Mouse (Mus musculus) thymus, adult 18-20 months (tissue): ENCODE results near the gene Vgll4.
"Not testable (repeated sequence)": the region's sequence is repeated elsewhere in the genome, so short reads cannot be mapped to it uniquely, and the experiment has no call there.

Experiments
- DNase-seq, 2 experiments: peaks; one replicate each; pipeline ENCODE4 v3.0.0; 2022; ENCODE audit warnings: mixed read lengths in 2 of 2

Vgll4 gene

DNA sequence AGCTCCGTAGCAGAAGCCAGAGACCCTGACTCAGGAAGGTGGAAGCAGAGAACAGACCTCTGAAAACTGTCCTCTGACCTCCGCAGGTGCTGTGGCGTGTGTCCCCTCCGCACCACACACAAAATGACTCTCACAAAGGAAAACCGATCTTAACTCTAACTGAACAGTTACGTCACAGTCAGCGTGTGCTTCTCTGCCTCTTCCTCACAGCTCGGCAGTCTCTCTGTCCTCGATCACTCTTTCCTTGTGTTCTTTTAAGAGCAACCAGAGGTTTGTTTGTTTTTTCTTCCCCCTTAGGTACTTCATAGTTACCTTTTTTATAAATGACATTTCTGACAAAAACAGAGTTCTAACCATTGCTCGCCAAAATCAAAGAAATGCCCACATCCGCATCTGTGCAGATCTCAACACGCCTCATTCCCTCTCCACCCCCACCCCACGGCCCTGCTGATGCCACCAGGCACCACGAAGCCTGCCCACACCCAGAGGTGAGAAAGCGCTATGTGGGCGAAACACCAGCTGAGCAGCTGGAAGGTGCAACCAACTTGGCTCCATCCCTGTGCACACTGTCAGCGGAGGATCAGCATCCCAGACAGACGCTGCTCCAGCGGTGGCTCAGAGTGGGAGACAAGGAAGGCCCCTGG is 33.4 kb downstream of the Vgll4 start:
- no peak for DNase-seq

DNA sequence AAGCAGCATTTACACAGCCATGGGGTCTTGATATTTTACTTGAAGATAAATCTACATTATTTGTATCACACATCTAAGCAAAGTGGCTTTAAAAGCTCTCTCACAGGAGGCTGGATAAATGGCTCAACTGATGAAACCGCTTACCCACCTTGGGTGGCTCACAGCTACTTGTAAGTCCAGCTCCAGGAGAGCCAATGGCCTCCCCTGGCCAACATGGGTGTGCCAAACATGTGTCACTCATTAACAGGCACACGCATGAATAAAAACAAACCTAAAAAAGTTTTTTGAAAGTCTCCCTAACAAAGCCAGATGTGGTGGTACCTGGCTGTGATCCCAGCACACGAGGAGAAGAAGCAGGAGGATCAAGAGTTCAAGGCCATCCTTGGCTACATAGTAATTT is 34.4 kb downstream of the Vgll4 start:
- no peak for DNase-seq

DNA sequence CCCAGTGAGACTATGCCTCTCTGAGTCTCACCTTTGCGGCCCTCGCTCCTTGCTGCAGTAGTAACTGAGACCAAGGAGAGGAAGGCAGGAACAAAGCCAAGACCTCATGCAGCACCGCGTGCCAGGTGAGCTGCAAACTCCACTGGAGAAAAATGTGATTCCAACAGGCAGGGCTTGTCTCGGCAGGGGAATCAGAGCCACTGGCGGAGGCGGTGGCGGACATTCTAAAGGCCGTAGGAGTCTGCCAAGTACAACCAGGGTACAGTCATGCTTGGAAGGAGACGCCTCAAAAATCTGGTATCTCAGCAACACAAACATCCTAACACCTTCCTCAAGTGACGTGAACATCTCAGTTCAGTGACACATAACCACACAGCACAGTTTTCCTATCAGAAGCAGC is 35.7 kb downstream of the Vgll4 start:
- no peak for DNase-seq

DNA sequence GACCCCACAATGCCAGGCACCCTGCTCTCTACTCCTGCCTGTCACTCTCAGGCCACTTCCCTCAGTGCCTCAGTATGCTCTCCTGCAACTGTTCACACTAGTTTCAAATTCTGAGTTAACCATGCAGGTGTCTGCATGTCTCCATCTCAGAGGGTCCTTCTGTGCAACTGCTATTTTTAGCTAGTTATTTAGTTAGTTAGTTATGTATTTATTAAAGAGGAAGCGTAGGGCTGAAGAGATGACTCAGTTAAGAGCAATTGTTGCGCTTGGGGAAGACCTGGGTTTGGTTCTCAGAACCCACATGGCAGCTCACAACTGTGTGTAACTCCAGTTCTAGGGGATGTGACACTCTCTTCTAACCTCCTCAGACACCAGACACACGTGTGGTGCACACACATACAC is 36.8 kb downstream of the Vgll4 start:
- no peak for DNase-seq

DNA sequence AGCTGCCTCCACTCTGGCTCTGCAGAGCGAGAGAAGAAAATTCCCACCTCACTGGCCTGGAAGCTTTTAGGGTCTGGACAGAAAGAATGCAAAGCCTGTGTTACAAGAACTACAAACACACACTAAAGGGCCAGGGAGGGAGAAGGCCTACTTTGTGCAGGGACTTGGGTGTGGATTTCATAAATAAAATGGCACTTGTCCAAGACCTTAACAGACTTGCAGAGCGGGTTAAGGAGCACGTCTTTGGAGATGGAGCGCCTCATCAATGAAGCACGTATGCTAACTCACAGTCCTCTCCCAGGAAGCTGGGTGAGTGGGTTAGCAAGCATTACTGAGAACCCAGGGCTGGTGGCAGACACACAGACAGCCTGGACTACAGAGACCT is 37.7 kb downstream of the Vgll4 start:
- DNase-seq = no peak

DNA sequence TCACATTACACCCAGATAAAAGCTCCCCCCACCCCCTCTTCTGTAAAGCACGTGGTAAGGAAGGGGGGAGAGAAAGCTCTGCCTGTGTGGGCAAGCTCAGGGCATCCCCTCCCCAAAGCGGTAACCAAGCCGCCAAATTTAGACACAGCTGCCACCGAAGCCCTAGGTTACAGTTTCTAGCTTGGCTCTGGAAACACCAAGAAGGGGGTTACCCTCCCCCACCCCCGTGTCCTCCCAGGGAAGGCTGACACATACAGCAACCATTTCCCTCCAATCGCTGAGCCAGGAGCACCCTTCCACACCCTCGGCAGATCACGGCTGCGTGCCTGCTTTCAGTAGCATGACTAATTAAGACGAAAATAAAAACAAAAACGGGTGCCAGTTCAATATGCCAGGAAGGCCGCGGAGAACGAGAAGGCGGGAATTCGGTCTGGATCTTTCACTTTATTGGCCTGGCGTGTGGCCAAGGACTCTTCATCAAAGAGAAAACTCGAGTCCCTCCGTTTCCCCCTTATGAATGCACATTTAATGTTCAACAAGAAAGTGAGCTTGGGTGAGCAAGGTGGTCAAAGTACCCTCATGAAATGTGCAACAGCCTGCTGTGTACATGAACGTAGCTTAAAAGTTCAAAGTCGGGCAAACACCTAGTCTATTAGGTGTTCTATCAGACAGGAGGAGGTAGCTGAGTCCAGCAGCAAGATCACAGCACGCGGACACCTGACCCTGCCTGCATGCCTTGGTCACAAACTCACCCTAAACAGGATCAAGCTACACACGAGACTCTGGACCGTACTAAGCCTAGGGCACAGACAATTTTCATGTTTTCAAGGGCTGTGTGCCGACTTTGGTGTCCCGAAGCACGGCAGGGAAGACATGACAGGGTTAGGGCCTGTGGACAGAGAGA is 38.3 kb downstream of the Vgll4 start:
- no peak for DNase-seq

DNA sequence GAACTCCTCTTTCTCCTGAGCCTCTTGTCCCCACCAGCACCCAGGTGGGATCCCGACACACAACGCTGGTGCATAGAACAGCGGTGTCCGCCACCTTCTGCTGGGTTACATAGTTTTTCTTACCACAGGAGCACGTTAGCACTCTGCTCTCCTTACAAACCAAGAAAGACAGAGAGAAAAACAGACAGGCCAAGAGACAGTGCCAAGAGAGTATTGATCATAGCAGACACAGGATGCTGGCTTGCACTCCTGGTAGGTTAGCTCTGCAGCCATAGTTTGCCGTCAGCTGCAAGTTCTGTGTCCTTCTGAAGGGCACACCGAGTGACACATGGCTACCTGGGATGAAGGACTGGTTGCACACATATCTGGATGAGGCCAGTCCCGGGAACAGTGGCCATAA is 39.1 kb downstream of the Vgll4 start:
- DNase-seq = no peak

DNA sequence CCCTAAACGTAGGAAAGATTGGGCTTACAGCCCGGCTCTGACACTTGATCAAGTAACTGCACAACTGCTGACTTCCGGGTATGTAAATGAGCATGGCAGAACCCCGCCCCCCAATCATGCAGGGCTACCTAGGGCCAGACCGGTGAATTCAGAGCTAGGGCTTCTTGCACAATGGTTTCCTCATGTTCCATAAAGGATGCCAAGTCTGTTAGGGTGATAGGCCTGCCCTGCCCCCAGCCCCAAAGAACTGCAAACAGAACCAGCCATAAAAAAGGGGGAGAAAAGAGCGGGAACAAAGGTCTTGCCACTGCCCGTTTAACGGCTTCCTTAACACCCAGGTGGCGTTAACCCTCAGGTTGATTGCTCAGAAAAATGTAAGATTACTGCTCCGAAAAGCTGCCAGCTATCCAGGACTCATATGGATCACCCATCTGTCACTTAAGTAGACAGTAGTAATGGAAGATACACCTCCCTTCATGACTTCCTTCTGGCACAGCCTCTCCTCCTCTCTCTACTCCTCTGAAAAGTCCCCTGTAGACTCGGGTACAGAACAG is 39.7 kb downstream of the Vgll4 start:
- peak in 1 of 2 experiments; percentile 56 for DNase-seq

DNA sequence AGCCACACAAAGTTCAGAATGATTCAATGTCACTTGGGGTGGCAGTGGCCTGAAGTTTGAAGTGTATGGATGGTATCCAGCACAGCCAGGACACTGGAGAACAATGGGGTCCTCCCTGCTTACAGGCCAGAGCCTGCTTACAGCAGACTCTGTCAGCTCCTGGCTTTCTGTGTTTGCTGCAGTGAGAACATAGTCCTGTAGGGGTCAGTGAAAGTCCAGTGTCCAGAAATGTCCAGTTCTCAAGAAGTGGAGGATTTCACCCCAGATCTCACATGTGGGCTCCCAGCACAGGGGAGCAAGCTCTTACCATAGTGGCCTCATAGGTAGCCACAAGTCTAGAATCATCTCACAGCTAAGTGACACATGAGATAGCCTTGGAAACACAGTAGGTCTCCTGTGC is 40.4 kb downstream of the Vgll4 start:
- no peak for DNase-seq

DNA sequence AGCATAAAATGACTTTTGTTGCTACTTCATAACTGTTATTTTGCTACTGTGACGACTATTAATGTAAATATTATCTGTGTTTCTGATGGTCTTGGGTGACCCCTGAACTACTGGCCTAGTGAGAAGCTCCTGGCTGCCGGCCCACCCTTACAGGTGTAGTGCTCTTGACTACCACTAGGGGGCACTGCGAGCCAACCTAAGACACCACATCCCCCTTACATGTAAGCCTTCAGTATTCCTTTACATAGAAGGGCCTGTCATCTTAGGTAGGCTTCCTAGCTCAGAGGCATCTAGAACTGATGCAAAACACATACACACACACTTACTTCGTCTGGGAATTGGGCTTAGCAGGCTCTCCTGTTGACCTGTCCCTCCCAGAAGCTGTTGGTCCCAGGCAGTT is 41.3 kb downstream of the Vgll4 start:
- DNase-seq = no peak

DNA sequence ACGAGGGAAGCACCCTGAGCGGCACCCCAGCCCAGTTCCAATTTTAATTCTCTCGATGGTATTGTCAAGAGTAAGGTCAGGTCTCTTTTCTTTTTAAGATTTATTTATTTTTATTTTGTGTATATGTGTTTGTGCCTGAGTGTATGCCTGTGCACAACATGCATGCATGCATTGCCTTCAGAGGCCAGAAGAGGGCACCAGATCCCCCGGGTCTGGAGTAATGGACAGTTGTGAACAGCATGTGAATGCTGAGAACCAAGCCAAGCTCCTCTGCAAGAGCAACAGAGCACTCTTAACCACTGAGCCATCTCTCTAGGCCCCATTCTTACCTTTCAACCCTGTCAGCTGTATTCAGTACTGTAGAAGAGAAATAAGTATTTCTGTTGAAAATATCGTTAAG is 42.4 kb downstream of the Vgll4 start:
- no peak for DNase-seq

DNA sequence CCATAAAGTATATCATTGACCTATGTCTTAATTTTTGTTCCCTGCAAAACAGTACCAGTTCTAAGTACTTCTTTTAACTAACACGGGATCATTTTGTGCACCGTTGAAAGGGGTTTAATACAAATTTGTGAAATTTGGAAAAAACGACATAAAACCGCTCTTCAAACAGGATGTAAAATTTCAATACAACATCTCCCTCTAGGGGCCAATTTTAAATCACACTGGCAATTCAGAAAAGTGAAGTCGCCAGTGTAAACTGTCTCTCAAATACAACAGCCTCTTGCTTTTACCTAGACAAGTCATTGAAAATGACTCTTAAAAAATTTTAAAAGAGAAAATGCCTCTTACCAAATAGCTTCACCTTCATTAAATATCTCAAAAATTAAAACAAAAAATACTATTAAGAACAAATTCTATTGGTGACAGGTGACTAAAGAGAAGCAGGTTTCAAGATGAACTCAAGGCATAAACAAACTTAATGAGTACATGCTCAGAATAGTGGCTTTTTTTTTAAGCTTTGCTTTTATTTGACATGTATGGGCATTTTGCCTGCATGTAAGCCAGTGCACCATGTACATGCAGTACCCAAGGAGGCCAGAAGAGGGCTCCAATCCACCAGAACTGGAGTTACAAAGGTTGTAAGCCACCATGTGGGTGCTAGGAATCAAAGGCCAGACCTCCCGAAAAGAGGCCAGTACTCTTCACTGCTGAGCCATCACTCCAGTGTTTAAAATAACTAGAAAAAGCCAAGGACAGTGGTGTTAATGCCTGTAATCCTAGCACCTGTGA is 43.2 kb downstream of the Vgll4 start:
- no peak for DNase-seq

DNA sequence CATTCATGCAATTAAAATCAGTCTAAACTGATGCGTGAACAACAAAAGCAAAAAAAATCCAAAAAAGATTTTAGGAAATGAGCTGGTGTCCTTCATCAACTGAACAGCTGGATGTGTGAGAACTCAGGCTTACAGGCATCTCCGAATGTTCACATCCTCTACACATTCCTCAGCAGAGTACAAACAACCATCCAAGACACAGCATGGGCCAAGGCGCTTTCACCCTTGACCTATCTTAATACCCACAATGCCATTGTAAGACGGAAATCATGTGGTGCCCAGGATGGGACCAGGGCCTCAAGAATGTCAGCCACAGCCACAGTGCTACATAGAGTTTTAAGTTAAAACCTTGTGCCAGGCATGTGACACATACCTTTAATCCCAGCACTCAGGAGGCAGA is 44.6 kb downstream of the Vgll4 start:
- DNase-seq = no peak

DNA sequence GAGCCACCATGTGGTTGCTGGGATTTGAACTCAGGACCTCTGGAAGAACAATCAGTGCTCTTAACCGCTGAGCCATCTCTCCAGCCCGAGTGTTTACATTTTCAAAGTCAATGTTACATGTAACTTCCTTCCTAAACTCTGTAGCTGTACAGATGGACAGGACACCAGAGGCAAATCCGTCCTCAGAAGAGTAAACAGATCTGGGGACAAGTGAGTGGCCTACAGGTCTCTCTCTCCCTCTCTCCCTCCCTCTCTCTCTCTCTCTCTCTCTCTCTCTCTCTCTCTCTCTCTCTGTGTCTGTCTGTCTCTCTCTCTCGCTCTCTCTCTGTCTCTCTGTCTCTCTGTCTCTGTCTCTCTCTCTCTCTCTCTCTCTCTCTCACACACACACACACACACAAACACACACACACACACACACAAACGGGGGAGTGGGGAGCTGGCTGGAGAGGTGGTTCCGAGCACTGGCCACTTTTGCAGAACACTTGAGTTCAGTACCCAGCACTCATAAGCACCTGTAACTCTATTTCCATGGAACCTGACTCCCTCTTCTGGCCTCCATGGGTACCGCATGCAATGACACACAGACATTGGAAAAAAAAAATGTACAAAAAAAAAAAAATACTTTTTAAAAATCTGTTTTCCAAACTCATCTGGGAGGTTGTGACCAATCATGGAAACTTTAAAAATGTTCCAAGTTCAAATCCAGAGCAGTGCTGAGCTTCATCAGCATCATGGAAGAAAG is 47.3 kb downstream of the Vgll4 start:
- not testable (repeated sequence) for DNase-seq

DNA sequence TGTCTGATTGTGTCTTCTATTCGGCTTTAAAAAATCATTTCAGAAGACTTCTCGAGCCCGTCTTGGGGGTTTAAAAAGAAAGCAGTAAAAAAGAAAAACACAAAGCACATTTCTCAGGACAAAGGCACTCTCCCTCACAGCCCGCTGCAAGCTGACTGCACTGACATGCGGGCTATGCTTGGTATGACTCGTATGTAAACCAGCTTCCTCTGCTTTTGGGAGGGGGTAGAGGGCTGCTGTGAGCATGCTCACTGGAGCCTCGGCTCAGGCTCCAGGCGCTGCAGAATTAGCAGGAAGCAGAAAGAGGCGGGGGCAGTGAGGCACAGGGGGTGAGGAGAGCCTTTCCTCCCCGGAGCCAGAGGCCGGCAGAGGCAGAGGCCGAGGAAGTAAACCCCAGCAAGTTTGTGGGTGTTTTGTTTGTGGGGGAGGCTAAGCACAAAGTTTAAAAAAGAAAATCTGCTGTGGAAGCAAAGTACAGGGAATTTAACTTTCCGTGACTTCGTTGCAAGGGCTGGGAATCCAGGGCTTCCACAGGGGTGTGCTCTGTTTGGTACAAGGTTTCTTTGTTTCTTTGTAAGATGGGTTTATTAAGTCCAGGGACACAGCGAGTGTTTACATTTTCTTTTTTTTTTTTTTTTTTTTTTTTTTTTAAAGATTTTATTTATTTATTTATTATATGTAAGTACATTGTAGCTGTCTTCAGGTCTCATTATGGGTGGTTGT is 48.0 kb downstream of the Vgll4 start:
- DNase-seq = peak; percentile 84 to 91

DNA sequence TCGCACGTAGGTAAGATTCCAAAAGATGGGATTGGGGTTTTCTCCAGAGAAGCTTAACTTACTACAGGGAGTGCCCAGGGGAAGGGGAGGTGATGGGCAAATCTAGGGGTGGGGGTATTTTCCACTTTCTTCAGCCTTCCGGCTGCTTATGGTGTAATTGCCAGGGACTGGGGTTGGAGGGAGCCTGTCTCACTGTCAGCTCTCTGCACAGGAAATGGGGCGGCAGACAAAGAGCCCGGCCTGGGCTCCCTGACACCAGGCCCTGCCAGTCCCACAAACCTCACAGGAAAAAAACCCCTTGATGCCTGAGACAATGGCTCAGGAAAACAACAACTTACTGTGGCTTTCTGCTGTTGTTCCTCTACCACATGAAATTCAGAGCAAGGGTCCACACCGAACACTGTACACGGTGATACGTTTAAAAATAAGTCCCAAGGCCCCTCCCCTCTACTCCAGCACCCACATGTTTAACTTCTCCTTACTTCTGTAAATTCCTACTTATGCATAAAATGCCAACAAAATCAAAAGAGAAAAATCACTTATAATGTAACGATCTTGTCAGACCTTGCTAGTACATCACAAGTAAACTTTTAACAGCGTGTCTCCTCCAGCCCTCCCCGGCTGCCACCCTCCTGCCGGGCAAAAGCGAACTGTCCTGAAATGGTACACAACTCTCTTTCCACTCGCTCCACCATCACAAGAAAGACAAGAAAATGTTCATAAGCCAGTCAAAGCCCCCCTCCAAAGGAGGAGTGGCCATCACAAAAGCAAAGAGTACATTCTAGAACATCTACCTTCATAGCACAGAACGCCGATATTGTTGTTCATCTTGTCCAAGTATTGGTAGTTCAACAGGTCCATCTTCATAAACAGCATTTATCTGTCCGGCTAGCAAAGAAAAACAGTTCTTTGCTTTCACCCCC is 49.0 kb downstream of the Vgll4 start:
- DNase-seq = peak; percentile 63 to 74

DNA sequence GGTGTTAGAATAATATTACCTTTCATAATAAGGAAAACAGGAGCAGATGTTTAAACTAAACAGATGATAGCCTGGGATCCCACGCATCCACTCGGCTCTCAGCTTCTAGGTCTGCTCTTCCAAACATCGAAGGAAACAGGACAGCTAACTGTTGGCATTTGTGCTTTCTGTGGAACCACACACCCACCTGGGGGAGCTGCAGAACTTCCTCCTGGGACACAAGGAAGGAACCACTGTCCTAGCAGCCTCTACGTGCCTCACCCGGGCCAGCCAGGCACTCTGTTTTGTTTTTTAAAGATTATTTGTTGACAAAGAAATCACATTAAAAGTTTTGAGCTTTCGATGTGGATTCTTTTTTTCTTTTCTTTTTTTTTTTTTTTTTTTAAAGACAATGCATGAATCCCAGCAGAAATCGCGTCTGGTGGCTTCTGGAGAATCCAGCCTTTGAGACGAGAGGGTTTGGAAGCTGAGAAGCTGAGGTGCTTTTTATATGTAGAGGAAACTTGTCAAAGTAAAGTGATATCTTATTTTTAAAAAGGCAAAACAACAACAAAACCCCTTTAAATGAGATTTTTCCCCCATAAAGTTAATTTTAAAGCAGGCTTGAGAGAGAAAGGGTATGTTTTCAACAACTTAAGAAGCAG is 50.0 kb downstream of the Vgll4 start:
- DNase-seq = no peak

DNA sequence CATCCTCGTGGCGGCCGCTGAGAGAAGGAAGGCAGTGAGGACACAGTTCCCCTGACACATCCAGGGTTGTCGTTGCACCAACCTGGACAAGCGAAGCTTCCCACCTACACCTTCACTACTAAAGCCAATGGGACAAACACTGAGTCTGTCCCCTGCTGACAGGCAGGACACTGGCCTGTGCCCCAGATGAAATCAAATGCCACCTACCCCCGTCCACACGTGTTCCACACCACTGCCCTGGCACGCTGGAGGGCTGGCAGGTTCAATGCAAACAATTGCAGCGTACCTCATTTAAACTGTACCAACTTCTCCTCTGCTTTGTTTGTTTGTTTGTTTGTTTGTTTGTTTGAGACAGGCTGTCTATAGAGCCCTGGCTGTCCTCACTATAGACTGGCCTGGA is 50.8 kb downstream of the Vgll4 start:
- DNase-seq = no peak

DNA sequence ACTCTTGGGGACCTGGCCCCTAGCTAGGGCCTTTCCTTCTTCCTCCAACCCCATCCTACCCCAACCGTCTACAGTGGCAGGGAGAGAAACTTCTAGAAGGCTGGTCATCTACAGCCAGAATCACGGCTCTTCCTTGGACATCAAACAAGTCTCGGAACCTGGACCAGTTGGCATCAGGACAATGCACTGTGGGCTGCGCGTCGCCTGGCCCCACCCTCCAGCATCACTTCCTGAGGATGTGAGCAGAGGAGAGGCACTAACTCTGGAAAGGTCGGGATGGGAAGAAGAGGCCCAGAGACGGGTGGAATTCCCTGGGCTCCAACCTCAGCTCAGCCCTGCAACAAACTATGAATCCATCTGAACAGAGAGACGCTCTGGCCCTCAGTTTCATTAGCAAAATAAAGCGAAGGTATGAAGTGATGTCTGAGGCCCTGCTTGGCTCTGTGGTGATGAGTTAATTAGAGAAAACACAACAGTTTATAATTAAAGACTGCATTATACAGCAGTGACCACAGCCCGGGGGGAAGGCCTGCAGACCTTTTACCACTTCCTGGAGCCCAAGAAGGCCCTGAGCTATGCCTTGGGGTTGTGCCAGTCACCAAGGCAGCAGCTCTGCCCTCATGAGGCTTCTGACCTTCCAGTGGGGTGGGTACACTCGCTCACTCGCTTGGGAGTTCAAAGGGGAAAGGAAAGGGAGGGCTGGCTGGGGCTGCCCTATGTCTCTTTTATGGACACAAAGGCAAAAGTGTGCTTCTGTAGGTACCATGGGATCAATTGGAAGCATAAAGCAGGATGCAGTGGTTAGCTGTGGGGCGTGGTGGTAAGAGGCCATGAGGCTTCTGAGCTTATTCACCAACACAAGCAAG is 51.8 kb downstream of the Vgll4 start:
- no peak for DNase-seq
